Mouse (Mus musculus) limb, embryonic 12.5 days (tissue): ENCODE data around the gene Epop. TPM values are rescaled to one million over a fixed set of nuclear protein-coding genes. Genes with fewer than 3 reads are reported as not detected.

Experiments
- ATAC-seq: fragments of 200-750 bp; cut with Nextera tagmentation; 2 replicates; pipeline ENCODE4 v1.8.0; 2017; ENCODE audit warnings: low read depth, moderate TSS enrichment; ENCODE audit not compliant: insufficient number of reproducible peaks, insufficient read depth, low FRiP score, low TSS enrichment
- H3K27ac ChIP-seq: fragments of 300-500 bp; sonication (generic); 2 replicates; pipeline ENCODE4 v1.5.1; 2016; ENCODE audit warnings: mild to moderate bottlenecking, moderate library complexity
- H3K27me3 ChIP-seq: fragments of 300-500 bp; sonication (generic); 2 replicates; pipeline ENCODE4 v1.6.1; 2016; ENCODE audit warnings: mild to moderate bottlenecking, moderate library complexity
- H3K36me3 ChIP-seq: fragments of 300-500 bp; sonication (generic); 2 replicates; pipeline ENCODE4 v1.6.1; 2016; ENCODE audit warnings: mild to moderate bottlenecking, moderate library complexity
- H3K4me1 ChIP-seq: fragments of 300-500 bp; sonication (generic); replicated peaks from 2 replicates; pipeline ENCODE4 v1.6.1; 2016
- H3K4me2 ChIP-seq: fragments of 300-500 bp; sonication (generic); 2 replicates; pipeline ENCODE4 v1.6.1; 2016; ENCODE audit warnings: mild to moderate bottlenecking, moderate library complexity
- H3K4me3 ChIP-seq: fragments of 300-500 bp; sonication (generic); replicated peaks from 2 replicates; pipeline ENCODE4 v1.5.1; 2016; ENCODE audit warnings: mild to moderate bottlenecking
- H3K9ac ChIP-seq: fragments of 300-500 bp; sonication (generic); replicated peaks from 2 replicates; pipeline ENCODE4 v1.6.1; 2016; ENCODE audit warnings: mild to moderate bottlenecking, moderate library complexity
- H3K9me3 ChIP-seq: fragments of 300-500 bp; sonication (generic); 2 replicates; pipeline ENCODE4 v1.6.1; 2016; ENCODE audit warnings: mild to moderate bottlenecking, moderate library complexity
- WGBS: fragments of 180-500 bp; shearing (Covaris S2); methylation state at CpG from one replicate; pipeline ENCODE4 v1.1.7; 2016; 5-methylcytosine and 5-hydroxymethylcytosine counted together
- polyA plus RNA-seq: library from polyadenylated mRNA; unstranded; fragments of >200 nt; fragmentation: Nextera tagmentation; extraction: Ambion mirVana; gene quantifications from 2 replicates; pipeline ENCODE4 v1.2.1, GENCODE M21; 2016

The Epop gene
- polyA plus RNA-seq, 1 experiment from 2014 or later, result 16.4 TPM

- Histone ChIP-seq H3K27ac (no peak overlapping the region), H3K4me1 (peaks cover 40% of the 10 kb centered on the region), H3K9ac (no peak overlapping the region), H3K9me3 (no peaks in the 10 kb centered on the region), H3K4me2 (no peak overlapping the region), H3K36me3 (peaks cover 66% of the 10 kb centered on the region), H3K4me3 (no peak overlapping the region), H3K27me3 (peaks cover 8% of the 10 kb centered on the region)
- WGBS, result 92% methylated on average over 15 of the region's 15 CpGs
- ATAC-seq, result no peak
Observed at GRCm38 (mm10) chr11:97666794-97667193, 37.3 kb upstream of the Epop start.

DNA sequence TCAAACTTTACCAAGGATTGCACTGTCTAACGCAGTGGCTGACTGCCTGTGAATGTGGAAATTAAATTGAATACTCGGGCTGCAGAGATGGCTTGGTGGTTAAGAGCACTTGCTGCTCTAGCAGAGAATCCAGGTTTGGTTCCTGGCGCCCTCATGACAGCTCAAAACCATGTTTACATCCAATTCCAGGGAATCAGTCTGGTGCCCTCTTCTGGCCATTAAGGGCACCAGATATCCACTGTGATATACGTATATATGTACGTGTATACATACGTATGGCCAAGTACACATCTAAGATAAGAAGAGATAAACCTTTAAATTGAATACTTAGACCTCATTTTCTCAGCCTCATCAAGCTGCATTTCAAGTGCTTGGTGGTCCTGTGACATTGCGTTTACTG, 36.7 kb upstream of the Epop start:
- Histone ChIP-seq H3K9ac (no peak overlapping the region), H3K27ac (no peak overlapping the region), H3K4me1 (peaks cover 46% of the 10 kb centered on the region), H3K36me3 (peaks cover 60% of the 10 kb centered on the region), H3K4me2 (no peak overlapping the region), H3K4me3 (no peak overlapping the region), H3K9me3 (no peaks in the 10 kb centered on the region), H3K27me3 (peaks cover 14% of the 10 kb centered on the region)
- ATAC-seq, result no peak
- 95% methylated on average over 7 of the region's 7 CpGs for WGBS

DNA sequence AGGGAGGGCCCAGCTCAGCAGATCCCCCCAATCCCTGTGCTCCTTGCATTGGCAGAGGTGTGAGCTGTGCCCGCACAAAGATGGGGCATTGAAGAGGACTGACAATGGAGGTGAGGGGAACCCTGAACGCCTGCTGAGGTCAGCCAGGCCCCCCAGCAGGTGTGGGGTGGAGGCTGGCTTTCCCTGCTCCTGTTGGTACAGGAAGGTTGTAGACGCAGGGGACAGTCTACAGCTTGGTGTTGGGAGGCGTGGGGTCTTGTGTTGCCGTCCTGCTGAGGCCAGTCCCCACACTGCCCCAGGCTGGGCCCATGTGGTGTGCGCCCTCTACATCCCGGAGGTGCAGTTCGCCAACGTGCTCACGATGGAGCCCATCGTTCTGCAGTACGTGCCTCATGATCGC, 35.9 kb upstream of the Epop start:
- 89% methylated on average over 13 of the region's 13 CpGs for WGBS
- H3K27me3 ChIP-seq, result peaks cover 17% of the 10 kb centered on the region
- no peaks in the 10 kb centered on the region for H3K9me3 ChIP-seq
- H3K4me2 ChIP-seq, result no peak overlapping the region
- H3K4me1 ChIP-seq, result peaks cover 49% of the 10 kb centered on the region
- H3K4me3 ChIP-seq, result peak overlapping the region; percentile 92; the same call in 1 of the 2 replicates
- no peak overlapping the region for H3K27ac ChIP-seq
- peaks cover 52% of the 10 kb centered on the region for H3K36me3 ChIP-seq
- no peak overlapping the region for H3K9ac ChIP-seq
- ATAC-seq, result no peak

- 30% methylated on average over 6 of the region's 6 CpGs for WGBS
Observed at GRCm38 (mm10) chr11:97664771-97665240, 35.3 kb upstream of the Epop start.

GRCm38 (mm10) chr11:97664339-97664665, 34.8 kb upstream of the Epop start:
- Histone ChIP-seq H3K4me2 (peak overlapping the region; percentile 85), H3K27ac (peak overlapping the region; percentile 92), H3K9me3 (no peaks in the 10 kb centered on the region), H3K4me1 (peaks cover 45% of the 10 kb centered on the region), H3K9ac (peak overlapping the region; percentile 90), H3K4me3 (peak overlapping the region; percentile 92), H3K27me3 (peaks cover 17% of the 10 kb centered on the region), H3K36me3 (peaks cover 41% of the 10 kb centered on the region)
- 3% methylated on average over 6 of the region's 8 CpGs for WGBS
- no peak for ATAC-seq

More at GRCm38 (mm10) chr11:97664771-97665240, 35.3 kb upstream of the Epop start:
- ATAC-seq, result no peak
- H3K27me3 ChIP-seq, result peaks cover 17% of the 10 kb centered on the region
- peaks cover 45% of the 10 kb centered on the region for H3K4me1 ChIP-seq
- H3K4me3 ChIP-seq, result peak overlapping the region; percentile 92
- H3K36me3 ChIP-seq, result peaks cover 46% of the 10 kb centered on the region
- peak overlapping the region; percentile 90; the same call in 1 of the 2 replicates for H3K9ac ChIP-seq
- H3K27ac ChIP-seq, result no peak overlapping the region
- no peaks in the 10 kb centered on the region for H3K9me3 ChIP-seq
- H3K4me2 ChIP-seq, result peak overlapping the region; percentile 85

GRCm38 (mm10) chr11:97663528-97664338, 34.2 kb upstream of the Epop start:
- Histone ChIP-seq H3K4me2 (peak overlapping the region; percentile 85), H3K4me3 (peak overlapping the region; percentile 92), H3K9me3 (no peaks in the 10 kb centered on the region), H3K9ac (peak overlapping the region; percentile 90), H3K27ac (peak overlapping the region; percentile 92), H3K27me3 (peaks cover 17% of the 10 kb centered on the region), H3K4me1 (peaks cover 47% of the 10 kb centered on the region), H3K36me3 (peaks cover 35% of the 10 kb centered on the region)
- ATAC-seq, result no peak
- under 1% methylated on average over 38 of the region's 57 CpGs for WGBS

GRCm38 (mm10) chr11:97662893-97663527, 33.5 kb upstream of the Epop start, which contains the start of gene Mllt6:
Gene Mllt6 (plus strand): TSS chr11:97663414.
- Histone ChIP-seq H3K27ac (peak within 1 kb of the TSS; percentile 92), H3K4me3 (peak within 1 kb of the TSS; percentile 92), H3K9me3 (no peaks in the 10 kb centered on the region), H3K4me2 (peak within 1 kb of the TSS; percentile 85), H3K27me3 (peaks cover 17% of the 10 kb centered on the region), H3K9ac (peak within 1 kb of the TSS; percentile 90), H3K36me3 (peaks cover 28% of the 10 kb centered on the region), H3K4me1 (peaks cover 48% of the 10 kb centered on the region)
- 1% methylated on average over 44 of the region's 76 CpGs for WGBS
- 0 out of 2 replicates have a peak, but pooled peaks have one; percentile 4 for ATAC-seq

GRCm38 (mm10) chr11:97662207-97662892, 32.8 kb upstream of the Epop start:
- ATAC-seq, result no peak
- 1% methylated on average over 21 of the region's 21 CpGs for WGBS
- Histone ChIP-seq H3K4me1 (peaks cover 48% of the 10 kb centered on the region), H3K4me3 (peak overlapping the region; percentile 92), H3K36me3 (peaks cover 21% of the 10 kb centered on the region), H3K9ac (0 out of 2 replicates have a peak overlapping the region, but pooled peaks have one; percentile 31), H3K27ac (peak overlapping the region; percentile 92; the same call in 1 of the 2 replicates), H3K4me2 (peak overlapping the region; percentile 85), H3K27me3 (peaks cover 17% of the 10 kb centered on the region), H3K9me3 (no peaks in the 10 kb centered on the region)

GRCm38 (mm10) chr11:97661648-97662133, 32.2 kb upstream of the Epop start:
- Histone ChIP-seq H3K9ac (no peak overlapping the region), H3K4me2 (peak overlapping the region; percentile 85), H3K4me1 (peaks cover 48% of the 10 kb centered on the region), H3K27me3 (peaks cover 17% of the 10 kb centered on the region), H3K27ac (no peak overlapping the region), H3K9me3 (no peaks in the 10 kb centered on the region), H3K36me3 (peaks cover 15% of the 10 kb centered on the region), H3K4me3 (peak overlapping the region; percentile 92)
- under 1% methylated on average over 20 of the region's 20 CpGs for WGBS
- ATAC-seq, result no peak

GRCm38 (mm10) chr11:97660734-97661647, 31.5 kb upstream of the Epop start:
- ATAC-seq, result no peak
- peak overlapping the region; percentile 90 for H3K9ac ChIP-seq
- no peak overlapping the region for H3K27ac ChIP-seq
- no peaks in the 10 kb centered on the region for H3K9me3 ChIP-seq
- H3K36me3 ChIP-seq, result peaks cover 8% of the 10 kb centered on the region
- H3K27me3 ChIP-seq, result peaks cover 17% of the 10 kb centered on the region
- H3K4me3 ChIP-seq, result peak overlapping the region; percentile 92
- 1% methylated on average over 27 of the region's 27 CpGs for WGBS
- peaks cover 48% of the 10 kb centered on the region for H3K4me1 ChIP-seq
- H3K4me2 ChIP-seq, result peak overlapping the region; percentile 85
